Mouse (Mus musculus) G1E-ER4 (cell line): ENCODE data around the gene Duoxa1. TPM values are rescaled to one million over a fixed set of nuclear protein-coding genes. Genes with fewer than 3 reads are reported as not detected.

Source experiments
- GATA1 ChIP-seq: IDR thresholded peaks from one replicate; pipeline ENCODE4 v1.8.0; 2012; ENCODE audit warnings: low read length, inconsistent platforms
- polyA plus RNA-seq: library from polyadenylated mRNA; stranded (reverse); fragments of >175 nt; gene quantifications from 2 replicates; pipeline ENCODE4 v1.2.3, GENCODE M21; 2012

Gene Duoxa1
- polyA plus RNA-seq, result not detected in 2 replicates

DNA sequence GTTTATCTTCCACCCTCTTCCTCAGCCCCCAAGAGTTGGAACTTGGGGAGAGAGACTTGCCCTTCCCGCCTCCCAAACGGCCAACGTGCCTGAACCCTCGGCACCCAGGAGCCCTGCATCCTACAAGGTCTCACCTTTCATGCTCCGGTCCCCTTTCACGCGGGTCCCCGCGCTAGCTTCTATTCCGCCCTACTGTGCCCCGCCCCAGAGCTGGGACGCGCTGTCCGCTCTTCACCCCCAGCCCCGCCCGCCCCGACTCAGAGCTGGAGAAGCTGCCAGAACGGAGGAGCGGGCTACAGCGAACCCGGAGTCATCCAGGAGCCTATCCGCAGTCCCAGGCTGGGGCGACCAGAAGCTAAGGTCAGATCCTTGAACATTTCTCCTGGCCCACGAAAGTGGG is at the start of gene Duoxa1:
Gene Duoxa1, minus strand, starts transcription at position 195 of the 400 bp plus-strand sequence.
- TF ChIP-seq GATA1, result no peak

GRCm38 (mm10) chr2:122362622-122363523 is 49.3 kb upstream of the Duoxa1 start:
- TF ChIP-seq GATA1, result no peak

DNA sequence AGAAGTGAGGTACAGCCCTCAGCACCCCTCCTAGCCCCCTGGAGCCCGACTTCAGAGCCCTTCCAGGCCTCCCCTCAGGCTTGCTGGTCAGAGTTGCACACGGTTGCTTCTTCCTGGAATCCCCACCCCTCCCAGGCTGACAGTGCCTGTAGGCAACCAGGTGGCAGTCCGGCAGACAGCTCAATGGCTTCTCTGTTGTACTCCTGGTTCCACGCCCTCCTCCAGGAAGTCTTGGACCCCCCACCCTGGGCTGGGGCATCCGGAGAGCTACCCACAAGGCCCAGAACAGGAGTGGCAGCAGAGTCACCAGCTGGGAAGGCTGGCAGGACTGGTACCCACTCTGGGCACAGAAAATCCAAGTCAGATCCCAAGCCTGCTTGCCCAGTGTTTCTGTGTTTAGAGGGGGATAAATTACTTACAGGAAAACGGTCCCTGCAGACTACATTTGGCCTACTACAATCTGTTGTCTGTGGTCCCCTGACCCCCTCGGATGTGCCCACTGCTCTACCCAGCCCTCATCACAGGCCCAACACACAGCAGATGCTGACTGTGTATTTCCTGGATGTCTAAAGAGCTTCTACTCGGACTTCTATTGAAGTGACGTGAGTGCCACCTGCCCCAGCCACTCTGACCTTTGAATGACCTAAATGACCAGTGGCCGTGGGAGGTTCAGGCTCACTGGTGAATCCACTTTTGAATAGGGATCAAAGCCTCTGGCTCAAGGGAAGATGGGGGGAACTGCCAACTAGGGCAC is 48.5 kb upstream of the Duoxa1 start:
- no peak for TF ChIP-seq GATA1

DNA sequence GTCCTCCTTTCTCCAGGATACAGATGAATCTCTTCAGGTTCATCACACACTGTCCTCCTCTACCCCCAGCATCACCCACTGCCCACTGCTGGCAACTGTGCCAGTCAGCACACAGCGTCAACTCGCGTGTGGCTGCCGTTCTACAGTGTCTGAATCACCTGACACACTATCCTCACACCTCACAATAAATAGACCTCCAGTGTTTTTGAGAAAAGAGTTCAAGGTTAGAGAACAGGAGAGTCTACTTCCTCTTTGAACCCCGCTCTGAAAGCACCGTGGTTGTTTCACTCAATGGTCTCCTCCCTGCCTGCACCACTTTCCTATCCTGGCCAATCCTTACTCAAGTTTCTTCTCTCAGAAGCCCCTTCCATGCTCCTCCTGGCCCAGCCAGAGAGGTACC is 47.7 kb upstream of the Duoxa1 start:
- TF ChIP-seq GATA1, result no peak

GRCm38 (mm10) chr2:122360310-122360709 is 46.8 kb upstream of the Duoxa1 start:
- no peak for TF ChIP-seq GATA1

DNA sequence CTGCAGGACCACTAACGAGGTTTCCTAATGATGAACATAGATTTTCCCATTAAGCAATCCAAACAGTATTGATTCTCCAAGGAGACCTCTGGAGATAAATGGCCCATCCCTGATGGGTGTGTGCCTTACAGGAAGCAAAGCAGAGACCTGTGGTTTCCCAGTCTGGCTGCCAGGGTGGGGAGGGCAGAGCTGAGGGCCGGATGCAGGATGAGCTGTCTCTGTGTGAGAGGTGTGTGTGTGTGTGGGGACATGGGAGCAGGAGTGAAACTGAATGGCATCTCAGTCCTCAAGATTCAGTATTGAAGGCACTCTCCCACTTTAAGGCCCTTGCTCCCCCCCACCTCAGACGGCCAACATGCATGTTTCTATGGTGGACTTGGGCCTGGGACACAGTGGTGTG is 42.7 kb upstream of the Duoxa1 start:
- no peak for TF ChIP-seq GATA1

- TF ChIP-seq GATA1, result no peak
Measured at GRCm38 (mm10) chr2:122355389-122355788, 41.9 kb upstream of the Duoxa1 start.

DNA sequence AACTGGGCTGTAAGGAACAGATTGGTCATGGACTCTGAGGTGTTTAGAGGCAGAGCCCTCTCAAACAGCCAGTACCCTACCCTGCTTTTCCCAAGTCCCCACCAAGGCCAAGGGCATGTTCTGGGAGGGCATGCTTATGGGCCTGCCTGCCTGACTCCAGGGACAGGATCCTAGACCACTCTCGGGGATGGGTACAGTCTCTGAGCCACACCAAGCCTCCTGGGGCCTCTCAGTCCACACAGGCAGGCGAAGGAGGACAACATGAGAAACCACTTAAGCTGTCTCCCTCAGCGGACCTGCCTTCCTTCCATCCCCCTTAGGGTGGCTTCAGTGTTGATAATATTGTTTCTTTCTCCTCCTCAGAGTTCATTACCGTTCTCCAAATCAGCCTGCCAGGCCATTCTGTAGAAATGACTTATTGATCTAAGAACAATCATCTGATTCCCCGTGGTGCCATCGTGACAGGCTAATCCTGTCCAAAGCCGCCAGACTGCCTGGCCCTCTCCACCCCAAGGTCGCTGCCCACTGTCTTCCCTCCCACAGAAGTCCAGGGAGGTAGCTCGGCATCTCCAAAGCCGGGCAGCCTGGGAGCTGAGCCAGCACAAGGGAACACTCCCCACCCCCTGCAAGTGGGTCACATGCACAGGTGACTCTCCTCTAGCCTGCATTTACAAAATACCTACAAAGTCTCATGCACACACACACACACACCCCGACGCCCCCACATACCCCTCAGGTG is 40.8 kb upstream of the Duoxa1 start:
- no peak for TF ChIP-seq GATA1

DNA sequence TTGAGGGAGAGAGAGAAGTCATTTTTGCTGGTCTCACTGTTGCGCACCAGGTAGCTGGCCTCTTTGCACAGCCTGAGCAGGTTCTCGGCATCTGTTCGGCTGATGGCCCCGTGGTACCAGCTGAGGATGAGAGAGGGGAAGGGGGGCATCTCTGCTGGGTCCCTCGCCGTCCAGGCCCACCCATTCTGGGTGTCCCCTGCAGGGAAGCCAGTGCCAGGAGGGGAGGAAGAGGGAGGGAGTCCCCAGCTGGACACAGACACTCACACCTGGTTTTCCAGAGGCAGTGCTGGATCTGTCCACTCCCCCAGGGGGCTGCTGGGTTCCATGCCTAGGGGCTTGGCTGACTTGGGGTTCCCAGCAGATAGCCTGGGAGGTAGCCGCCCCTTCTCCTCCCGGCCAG is 40.2 kb upstream of the Duoxa1 start:
- no peak for TF ChIP-seq GATA1

GRCm38 (mm10) chr2:122352992-122353391 is 39.5 kb upstream of the Duoxa1 start:
- no peak for TF ChIP-seq GATA1

DNA sequence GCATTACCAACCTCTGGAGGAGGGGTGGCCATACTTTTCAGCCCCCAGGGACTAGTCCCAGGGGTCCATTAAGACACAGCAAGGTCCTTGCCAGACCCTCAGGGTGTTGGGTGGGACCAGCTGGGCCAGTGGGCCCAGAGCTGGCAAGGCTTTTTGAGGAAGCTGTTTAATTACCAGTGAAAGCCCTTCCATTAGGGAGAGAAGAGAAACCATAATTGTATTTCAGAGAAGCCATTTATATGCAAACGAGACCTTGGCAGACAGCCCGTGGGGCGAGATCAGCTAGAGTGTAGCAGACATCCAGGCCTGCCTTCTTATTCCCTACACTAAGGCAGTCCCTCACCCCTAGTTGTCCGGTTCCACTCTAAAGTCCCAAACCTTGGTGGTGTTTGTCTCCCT is 38.4 kb upstream of the Duoxa1 start:
- TF ChIP-seq GATA1, result no peak

- TF ChIP-seq GATA1, result no peak
Measured at GRCm38 (mm10) chr2:122351156-122351930, 37.8 kb upstream of the Duoxa1 start.

DNA sequence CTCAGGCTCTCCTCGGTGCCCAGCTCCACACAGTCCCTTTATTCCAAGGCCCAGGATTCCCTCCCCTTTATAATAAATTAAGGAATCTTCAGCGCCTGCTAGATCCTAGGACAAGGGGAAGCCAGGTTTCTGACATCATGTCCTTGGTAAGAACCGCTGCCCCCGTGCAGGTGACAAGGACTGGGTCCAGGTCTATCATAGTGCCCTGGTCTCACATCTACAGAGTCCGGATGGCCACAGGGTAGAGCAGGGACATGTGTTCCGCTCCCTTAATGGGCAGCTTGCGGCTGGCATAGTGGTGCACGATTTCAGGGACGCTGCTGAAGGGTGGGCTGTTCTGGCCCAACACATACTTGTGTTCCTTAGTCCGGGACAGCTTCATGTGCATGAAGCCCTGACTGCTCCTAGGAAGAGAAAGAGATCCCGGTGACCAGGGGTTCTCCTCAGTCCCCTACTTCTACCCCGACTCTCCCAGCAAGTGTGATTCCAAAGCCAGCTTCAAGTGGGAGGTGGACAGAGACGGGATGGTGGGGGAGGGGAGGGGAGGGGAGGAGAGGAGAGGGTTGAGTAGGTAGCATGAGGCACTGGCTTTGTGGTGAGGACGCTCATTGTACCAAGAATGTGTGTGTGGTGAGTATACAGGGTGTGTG is 35.7 kb upstream of the Duoxa1 start:
- no peak for TF ChIP-seq GATA1

DNA sequence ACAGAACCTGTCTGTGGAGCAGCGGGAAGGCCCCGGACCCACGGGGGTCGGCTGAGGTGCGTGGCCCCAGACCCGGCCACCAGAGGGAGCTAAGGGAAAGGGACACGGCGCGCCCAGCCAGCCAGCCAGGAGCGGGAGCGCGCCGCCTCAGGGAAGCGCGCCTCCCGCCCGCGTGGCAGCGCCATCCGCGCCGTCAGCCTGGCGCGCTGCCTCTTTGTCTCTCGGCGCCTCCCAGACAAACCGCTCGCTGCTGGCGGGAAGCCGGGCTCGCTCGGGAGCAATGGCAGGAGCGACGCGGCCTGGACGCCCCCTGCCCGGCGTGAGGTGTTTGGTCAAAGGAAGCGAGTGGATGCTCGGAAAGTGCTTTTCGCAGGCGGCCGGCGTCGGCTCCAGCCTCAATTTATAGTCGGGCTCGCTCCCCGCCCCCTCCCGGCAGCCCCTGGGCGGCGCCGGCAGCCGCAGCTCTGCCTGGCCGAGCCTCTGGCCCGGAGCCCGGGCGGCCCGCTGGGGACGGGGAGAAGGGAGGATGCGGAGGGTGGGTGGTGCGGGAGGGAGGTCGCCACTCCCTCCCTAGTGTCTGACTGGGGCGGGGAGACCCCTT is 35.1 kb upstream of the Duoxa1 start:
- no peak for TF ChIP-seq GATA1
